Mouse (Mus musculus): ENCODE data around the gene H2afy.

The H2afy gene

GRCm38 (mm10) chr13:56151404-56152226 lies 15.5 kb upstream of the H2afy start:
- no peak for DNase-seq (ENCODE audit: extremely low read depth, low read depth, low spot score)

- DNase-seq (ENCODE audit: extremely low read depth, low read depth, low spot score), result no peak
These were observed 9.4 kb upstream of the H2afy start for GRCm38 (mm10) chr13:56145523-56145922.

DNA sequence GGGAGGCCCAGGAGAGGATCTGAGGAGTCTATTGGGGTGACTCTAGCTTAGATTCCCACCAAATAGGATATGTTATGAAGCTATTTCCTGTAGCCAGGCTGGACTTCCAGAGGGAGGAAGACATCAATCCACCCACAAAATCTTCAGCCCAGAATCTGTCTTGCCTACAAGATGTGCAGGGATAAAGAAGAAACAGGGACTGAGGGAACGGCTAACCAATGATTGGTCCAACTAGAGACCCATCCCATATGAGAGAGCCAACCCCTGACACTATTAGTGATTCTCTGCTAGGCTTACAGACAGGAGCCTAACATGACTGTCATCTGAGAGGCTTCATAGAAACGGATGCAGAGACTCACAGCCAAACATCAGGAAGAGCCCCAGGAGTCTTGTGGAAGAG lies 7.9 kb upstream of the H2afy start:
- no peak for DNase-seq (ENCODE audit: extremely low read depth, low read depth, low spot score)

DNA sequence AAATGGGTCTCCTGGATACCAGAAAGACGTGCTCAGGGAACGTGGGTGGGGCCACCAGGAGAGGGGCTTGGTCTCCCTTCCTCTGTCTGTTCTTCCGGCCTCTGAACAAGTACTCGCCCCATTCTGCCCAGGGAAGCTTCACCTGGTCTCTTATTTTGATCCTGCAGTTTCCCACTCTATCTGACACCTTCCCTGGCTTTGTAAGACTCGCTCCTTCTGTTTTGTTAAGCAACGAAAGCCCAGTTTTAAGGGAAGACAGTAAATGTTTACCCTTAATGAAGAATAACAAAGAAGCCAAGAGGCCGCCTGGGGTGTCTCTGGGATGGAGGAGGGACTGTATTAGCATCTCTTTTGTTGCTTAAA lies 7.0 kb upstream of the H2afy start:
- DNase-seq (ENCODE audit: extremely low read depth, low read depth, low spot score), result no peak

DNA sequence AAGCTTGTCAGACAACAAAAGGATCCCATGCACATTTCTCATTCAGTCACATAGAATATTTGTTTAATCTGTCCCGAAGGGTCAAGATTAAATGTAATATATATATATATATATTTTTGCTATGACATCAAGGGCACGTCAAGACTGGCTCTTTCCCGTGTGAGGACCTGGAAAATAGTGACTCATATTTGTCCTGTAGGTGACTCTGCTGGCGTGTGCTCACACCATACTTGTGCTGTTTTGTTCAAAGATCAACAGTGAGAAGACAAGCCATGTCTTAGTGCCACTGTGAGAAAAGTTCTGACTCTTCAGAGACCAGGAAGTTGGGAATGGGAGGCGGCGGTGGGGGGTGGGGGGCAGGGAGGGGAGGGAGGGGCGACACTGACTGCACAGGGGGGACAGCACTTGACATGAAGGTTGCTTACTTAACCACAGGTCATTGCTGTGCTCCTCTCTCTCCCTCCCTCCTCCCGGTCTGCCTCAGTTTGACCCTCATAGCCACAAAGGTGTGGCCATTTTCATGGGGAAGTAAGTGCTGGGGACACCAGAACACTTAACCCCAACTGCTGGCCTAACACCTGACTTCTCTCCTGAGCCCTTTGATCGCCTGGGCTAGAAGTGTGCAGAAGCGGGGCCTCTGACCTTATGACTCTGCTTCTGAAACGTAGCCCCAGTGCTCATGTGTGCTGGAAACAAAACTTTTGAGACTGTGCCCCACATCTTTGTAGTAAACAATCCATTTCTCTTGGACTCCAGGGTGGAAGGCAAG lies 6.4 kb upstream of the H2afy start:
- no peak for DNase-seq (ENCODE audit: extremely low read depth, low read depth, low spot score)

- no peak for DNase-seq (ENCODE audit: extremely low read depth, low read depth, low spot score)
These were observed 3.1 kb upstream of the H2afy start for GRCm38 (mm10) chr13:56139167-56139751.

DNA sequence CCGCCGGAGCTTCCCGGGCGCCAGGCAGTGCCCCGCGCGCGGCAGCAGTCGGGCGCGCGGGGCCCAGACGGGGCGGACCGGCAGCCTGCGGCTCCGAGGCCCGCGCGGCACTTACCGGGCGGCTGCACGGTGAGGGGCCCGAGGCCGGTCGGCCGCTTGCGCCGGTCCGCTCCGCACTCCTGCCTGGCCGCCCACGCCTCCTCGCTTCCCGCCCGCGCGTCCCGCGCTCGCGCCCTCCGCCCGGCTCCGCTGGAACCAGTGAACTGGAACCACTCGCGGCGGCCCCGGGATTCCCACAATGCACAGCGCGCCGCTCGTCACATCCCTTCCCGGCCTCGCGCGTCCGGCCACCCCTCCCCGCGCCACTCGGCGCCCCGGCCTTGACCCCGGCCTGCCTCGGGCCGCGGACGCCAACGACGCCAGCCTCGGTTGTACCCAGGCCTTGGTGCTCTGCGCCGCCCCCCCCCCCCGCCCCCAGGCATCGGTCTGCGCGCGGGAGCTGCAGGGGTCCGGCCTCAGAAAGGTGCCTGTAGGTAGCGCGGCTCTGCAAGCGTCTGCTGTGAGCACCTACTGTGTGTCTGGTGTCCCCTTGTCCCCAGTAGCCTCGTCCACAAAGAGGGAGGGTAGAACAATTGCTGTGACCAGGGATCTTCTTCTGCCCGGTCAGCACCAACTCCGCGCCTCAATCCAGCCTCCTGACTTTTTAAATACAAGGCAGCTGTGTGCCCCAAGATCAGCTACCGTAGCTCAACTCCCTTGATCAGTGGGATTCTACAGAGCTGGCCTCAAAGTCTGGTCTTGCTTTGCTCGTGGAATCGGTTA lies 719 bp downstream of the H2afy start:
- DNase-seq (ENCODE audit: extremely low read depth, low read depth, low spot score), result no peak

- no peak for DNase-seq (ENCODE audit: extremely low read depth, low read depth, low spot score)
These were observed 1.5 kb downstream of the H2afy start for GRCm38 (mm10) chr13:56134631-56135181.

DNA sequence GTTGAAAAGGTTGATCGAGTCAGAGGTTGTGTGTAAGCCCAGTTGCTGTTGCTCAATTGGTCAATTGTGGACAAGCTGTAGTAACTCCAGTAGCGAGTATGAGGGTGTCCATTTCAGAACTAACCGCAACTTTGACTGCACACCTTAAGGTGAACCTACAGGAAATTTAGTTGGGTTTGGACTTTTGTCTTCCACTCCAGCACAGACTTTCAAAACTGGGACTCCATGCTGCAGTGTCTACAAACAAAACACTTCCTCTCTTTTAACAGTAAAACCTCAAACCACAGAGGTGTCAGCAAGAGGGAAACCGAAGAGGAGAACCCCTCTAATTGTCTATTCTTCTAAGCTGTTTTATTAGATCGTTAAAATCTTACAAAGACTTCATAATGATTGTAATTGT lies 2.1 kb downstream of the H2afy start:
- DNase-seq (ENCODE audit: extremely low read depth, low read depth, low spot score), result no peak

- DNase-seq (ENCODE audit: extremely low read depth, low read depth, low spot score), result no peak
These were observed 3.2 kb downstream of the H2afy start for GRCm38 (mm10) chr13:56132941-56133340.

DNA sequence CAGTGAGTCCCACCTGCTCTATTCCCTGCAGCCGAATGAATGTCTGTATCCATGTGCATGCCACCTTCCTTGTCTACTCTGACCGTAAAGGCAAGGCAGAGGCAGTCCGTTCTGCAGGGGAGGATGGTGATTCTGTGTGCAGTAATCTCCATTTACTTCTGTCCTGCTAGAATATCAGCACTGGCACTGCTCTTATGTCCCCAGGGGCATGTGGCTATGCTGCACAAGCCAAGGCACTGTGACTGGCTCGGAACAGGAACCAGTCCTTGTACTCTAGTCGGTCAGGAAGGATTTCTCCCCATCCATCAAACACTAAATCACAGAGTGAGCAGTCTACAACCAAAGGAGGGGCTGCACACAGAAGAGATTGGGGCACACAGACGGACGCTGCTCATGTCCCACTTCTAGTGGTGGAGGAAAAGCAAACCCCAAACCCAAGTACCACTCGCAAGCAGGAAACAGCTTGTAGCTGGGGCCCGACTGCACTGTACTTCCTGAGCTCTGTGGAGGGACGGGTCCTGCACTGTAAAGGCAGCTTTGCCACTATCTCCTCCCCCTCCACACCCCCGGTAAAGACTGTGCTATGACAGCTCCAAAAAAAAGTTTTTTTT lies 3.7 kb downstream of the H2afy start:
- no peak for DNase-seq (ENCODE audit: extremely low read depth, low read depth, low spot score)

GRCm38 (mm10) chr13:56130544-56130943 lies 5.6 kb downstream of the H2afy start:
- no peak for DNase-seq (ENCODE audit: extremely low read depth, low read depth, low spot score)

- DNase-seq (ENCODE audit: extremely low read depth, low read depth, low spot score), result no peak
These were observed 6.6 kb downstream of the H2afy start for GRCm38 (mm10) chr13:56129578-56129977.

DNA sequence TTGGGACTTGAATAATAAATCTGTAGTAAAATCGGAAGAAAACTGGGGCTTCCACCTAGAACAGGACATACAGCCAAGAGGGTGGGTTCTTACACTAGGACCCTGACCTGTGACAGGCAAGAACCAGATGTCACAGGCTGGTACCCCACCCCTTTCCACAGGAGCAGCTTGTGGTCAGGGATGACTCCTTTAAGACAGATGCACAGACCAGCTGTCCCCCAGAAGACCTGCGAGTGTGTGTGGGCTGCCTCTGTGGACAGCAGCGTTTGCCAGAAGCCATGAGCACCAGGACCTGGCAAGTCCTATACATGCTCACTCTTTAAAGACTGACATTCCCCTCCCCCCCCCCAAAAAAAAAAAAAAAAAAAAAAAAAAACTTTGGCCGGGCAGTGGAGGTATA lies 7.1 kb downstream of the H2afy start:
- DNase-seq (ENCODE audit: extremely low read depth, low read depth, low spot score), result no peak

DNA sequence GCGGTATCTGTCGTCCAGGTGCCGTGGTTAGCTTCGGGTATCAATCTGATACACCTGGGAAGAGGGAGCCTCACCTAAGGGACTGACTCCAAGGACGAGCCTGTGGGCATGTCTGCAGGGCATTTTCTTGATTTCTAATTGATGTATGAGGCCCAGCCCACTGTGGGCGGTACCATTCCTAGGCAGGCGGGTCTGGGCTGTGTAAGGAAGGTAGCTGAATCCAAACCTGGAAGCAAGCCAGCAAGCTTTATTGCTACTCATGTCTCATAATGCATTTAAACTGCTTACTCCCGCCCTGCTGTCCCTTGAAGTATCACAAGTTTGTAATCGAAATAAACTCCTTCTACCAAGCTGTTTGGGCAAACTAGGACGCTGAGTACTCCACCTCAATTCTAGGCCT lies 10.5 kb downstream of the H2afy start:
- no peak for DNase-seq (ENCODE audit: extremely low read depth, low read depth, low spot score)

DNA sequence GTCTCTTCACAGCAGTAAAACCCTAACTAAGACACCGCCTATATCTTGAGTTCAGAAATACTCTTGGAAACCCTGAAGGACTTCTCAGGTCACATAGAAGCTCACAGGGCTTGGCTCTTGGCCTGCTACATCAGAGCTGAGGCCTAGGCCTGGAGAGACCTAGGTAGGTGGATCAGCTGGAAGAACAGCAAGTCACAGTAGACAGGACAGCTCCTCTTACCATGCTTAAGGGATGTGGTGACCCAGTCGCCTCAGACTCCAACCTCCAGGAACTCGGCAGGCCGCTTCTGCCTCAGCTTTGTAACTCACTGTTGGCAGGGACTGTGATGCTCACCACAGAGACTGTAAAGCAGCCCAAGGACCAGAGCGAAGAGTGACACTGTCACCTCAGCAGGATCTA lies 13.1 kb downstream of the H2afy start:
- DNase-seq (ENCODE audit: extremely low read depth, low read depth, low spot score), result no peak

GRCm38 (mm10) chr13:56117991-56118765 lies 18.0 kb downstream of the H2afy start:
- DNase-seq (ENCODE audit: extremely low read depth, low read depth, low spot score), result no peak

DNA sequence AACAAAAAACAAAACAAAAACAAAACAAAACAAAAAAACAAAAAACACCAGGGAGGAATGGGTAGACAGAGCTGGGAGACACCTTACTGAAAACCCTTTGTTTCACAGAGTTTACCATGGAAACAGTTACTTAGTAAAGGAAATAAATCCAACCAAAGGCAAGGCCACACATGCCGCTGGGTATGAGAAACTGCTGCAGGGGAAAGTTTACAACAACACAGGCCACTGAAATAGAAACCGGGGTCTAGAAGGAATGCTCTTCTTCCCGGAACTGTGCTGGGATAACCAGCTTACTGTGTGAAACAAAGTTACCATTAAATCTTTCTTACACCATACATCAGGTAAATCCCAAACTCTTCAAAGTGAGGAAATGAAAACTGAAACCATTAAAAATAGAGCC lies 20.3 kb downstream of the H2afy start:
- no peak for DNase-seq (ENCODE audit: extremely low read depth, low read depth, low spot score)

- no peak for DNase-seq (ENCODE audit: extremely low read depth, low read depth, low spot score)
These were observed 20.8 kb downstream of the H2afy start for GRCm38 (mm10) chr13:56115386-56115785.
